20 mouse cellular contexts compared by ENCODE assay signal in genomic region chr2:69148691-69149090, GRCm38 (mm10). TPM values are rescaled to one million over a fixed set of nuclear protein-coding genes. Genes with fewer than 3 reads are reported as not detected.
DNase-seq lines count a peak whose midpoint lies in the region; ATAC-seq lines count a peak whose summit lies in the region.
"Had no signal": no experiment of that assay in that cellular context is flagged by ENCODE, and none has a peak within 500 bp of the region (broad histone marks: within the 10 kb centered on the region; RNA-seq: fewer than 3 reads in every experiment).

No protein-coding gene starts in this region.

- no peaks in the 10 kb centered on the region for H3K27me3 ChIP-seq in kidney, embryonic 16.5 days (ENCODE audit: insufficient read depth, low read length)
- no peaks in the 10 kb centered on the region for H3K27me3 ChIP-seq in hindbrain, embryonic 16.5 days (replicated peaks; ENCODE audit: control insufficient read depth, insufficient read depth, low read length)
- H3K27me3 ChIP-seq: embryonic facial prominence, embryonic 15.5 days; heart, embryonic 13.5 days; hindbrain, embryonic 15.5 days had no signal

- H3K4me3 ChIP-seq in kidney, embryonic 16.5 days (ENCODE audit: low read length): no peak overlapping the region
- no peak overlapping the region for H3K4me3 ChIP-seq in hindbrain, embryonic 16.5 days (ENCODE audit: low read length)
- H3K4me3 ChIP-seq: embryonic facial prominence, embryonic 15.5 days; erythroblast, embryonic 14.5 days; forebrain, embryonic 10.5 days; gastrocnemius, adult 2 months; heart, embryonic 13.5 days; hindbrain, embryonic 15.5 days had no signal

- H3K4me2 ChIP-seq in kidney, embryonic 16.5 days (replicated peaks; ENCODE audit: low read depth, low read length): no peak overlapping the region
- no peak overlapping the region for H3K4me2 ChIP-seq in hindbrain, embryonic 16.5 days (ENCODE audit: low read length)
- H3K4me2 ChIP-seq: embryonic facial prominence, embryonic 15.5 days; heart, embryonic 13.5 days; hindbrain, embryonic 15.5 days had no signal

- WGBS in kidney, embryonic 16.5 days: 56% methylated on average over 3 of the region's 3 CpGs
- 74% methylated on average over 3 of the region's 3 CpGs for WGBS in hindbrain, embryonic 16.5 days

- no peaks in the 10 kb centered on the region for H3K4me1 ChIP-seq in kidney, embryonic 16.5 days (ENCODE audit: insufficient read depth, low read length)
- no peaks in the 10 kb centered on the region for H3K4me1 ChIP-seq in hindbrain, embryonic 16.5 days (ENCODE audit: control insufficient read depth, insufficient read depth, low read depth, low read length)
- H3K4me1 ChIP-seq: embryonic facial prominence, embryonic 15.5 days; heart, embryonic 13.5 days; hindbrain, embryonic 15.5 days had no signal

- no peak for ATAC-seq in kidney, embryonic 16.5 days (ENCODE audit: low FRiP score, low TSS enrichment)
- no peak for ATAC-seq in hindbrain, embryonic 16.5 days
- ATAC-seq: forebrain, embryonic 14.5 days; inflammation-experienced regulatory T-cells, adult 6 months had no signal

- H3K36me3 ChIP-seq in kidney, embryonic 16.5 days (ENCODE audit: insufficient read depth, low read length): no peaks in the 10 kb centered on the region
- H3K36me3 ChIP-seq in hindbrain, embryonic 16.5 days (ENCODE audit: control insufficient read depth, insufficient read depth, low read length): no peaks in the 10 kb centered on the region
- H3K36me3 ChIP-seq: embryonic facial prominence, embryonic 15.5 days; forebrain, embryonic 10.5 days; heart, embryonic 13.5 days; hindbrain, embryonic 15.5 days had no signal

- no peaks in the 10 kb centered on the region for H3K9me3 ChIP-seq in kidney, embryonic 16.5 days (ENCODE audit: low read length)
- no peaks in the 10 kb centered on the region for H3K9me3 ChIP-seq in hindbrain, embryonic 16.5 days (ENCODE audit: control insufficient read depth, low read length)
- H3K9me3 ChIP-seq: embryonic facial prominence, embryonic 15.5 days; forebrain, embryonic 10.5 days; heart, embryonic 13.5 days; hindbrain, embryonic 15.5 days had no signal

- peak; percentile 42 to 79 for DNase-seq in adrenal gland, adult (ENCODE audit: inconsistent age in 2 of 2, low spot score in 1 of 2)
- DNase-seq in adrenal gland, postnatal 25 days: no peak
- peak; percentile 31 for DNase-seq in kidney, postnatal 10 days
- peak; percentile 35 for DNase-seq in lung, postnatal 36 days
- DNase-seq in lung, postnatal 10 days: no peak
- peak; percentile 37 to 57 for DNase-seq in adrenal gland, postnatal 36 days
- DNase-seq: cerebellum, adult 2 months; cerebellum, postnatal 10 days; embryo, embryonic 11 days; gastrocnemius, postnatal 25 days had no signal

- H3K27ac ChIP-seq in kidney, embryonic 16.5 days (ENCODE audit: low read length): no peak overlapping the region
- no peak overlapping the region for H3K27ac ChIP-seq in hindbrain, embryonic 16.5 days (ENCODE audit: low read depth, low read length)
- H3K27ac ChIP-seq: embryonic facial prominence, embryonic 15.5 days; forebrain, embryonic 10.5 days; heart, embryonic 13.5 days; hindbrain, embryonic 15.5 days had no signal

- no peak overlapping the region for H3K9ac ChIP-seq in kidney, embryonic 16.5 days (replicated peaks; ENCODE audit: low read length)
- no peak overlapping the region for H3K9ac ChIP-seq in hindbrain, embryonic 16.5 days (ENCODE audit: low read depth, low read length)
- H3K9ac ChIP-seq: embryonic facial prominence, embryonic 15.5 days; heart, embryonic 13.5 days; hindbrain, embryonic 15.5 days had no signal

RNA-seq across cellular contexts. Expression of gene Nostrin, which starts 13.1 kb away (rescaled TPM):
- total RNA-seq in adrenal gland, postnatal 25 days (2021): 8.0 and 8.9 TPM in 2 replicates
- 4.7 and 7.1 TPM in 2 replicates for polyA plus RNA-seq in kidney, embryonic 16.5 days (2015; fragmentation: Nextera tagmentation; extraction: Ambion mirVana)
- total RNA-seq in adrenal gland, postnatal 36 days (2021): 10 to 100 TPM in 1 of 2 experiments, 1 to 10 TPM in 1; 7.3 to 11.9 TPM
- polyA plus RNA-seq in hindbrain, embryonic 16.5 days (2015; fragmentation: Nextera tagmentation; extraction: Ambion mirVana): 2.1 and 2.4 TPM in 2 replicates
- polyA plus RNA-seq: erythroblast, embryonic 14.5 days had no signal

RNA-seq across cellular contexts. Expression of gene Spc25, which starts 57.3 kb away (rescaled TPM):
- total RNA-seq in adrenal gland, postnatal 25 days (2021): 5.0 and 7.1 TPM in 2 replicates
- 241 and 247 TPM in 2 replicates for polyA plus RNA-seq in kidney, embryonic 16.5 days (2015; fragmentation: Nextera tagmentation; extraction: Ambion mirVana)
- 1 to 10 TPM; 3.7 to 4.1 TPM for total RNA-seq in adrenal gland, postnatal 36 days (2021)
- 32.3 and 39.4 TPM in 2 replicates for polyA plus RNA-seq in hindbrain, embryonic 16.5 days (2015; fragmentation: Nextera tagmentation; extraction: Ambion mirVana)

Comparison
In these comparisons a context has a peak if more than half of its experiments do, and no peak if none do; other contexts are left out.
1. DNase-seq: peak in adrenal gland, adult (2 of 2), kidney, postnatal 10 days (single experiment), lung, postnatal 36 days (single experiment) and adrenal gland, postnatal 36 days (2 of 2); none in adrenal gland, postnatal 25 days (single experiment) and lung, postnatal 10 days (single experiment).